Mouse (Mus musculus) gastrocnemius, adult 18-20 months (tissue): Measurements from ENCODE around the gene Nle1. TPM values are rescaled to one million over a fixed set of nuclear protein-coding genes. Genes with fewer than 3 reads are reported as not detected.

ENCODE experiments used
- total RNA-seq, 2 experiments: library from RNA; stranded (reverse); gene quantifications; 2 replicates each; pipeline ENCODE4 v1.2.3; 2021

Gene Nle1
- total RNA-seq, 2 experiments from 2014 or later, result 10.4 to 13.9 TPM

Other genes with a start within 250 kb of the Nle1 start
- under 1 TPM in 1 of 2 experiments, not detected in 1; 0.36 TPM for gene Cct6b, start 144.1 kb downstream of the Nle1 start, total RNA-seq
- gene Zfp830, start 144.1 kb downstream of the Nle1 start, total RNA-seq, result 10 to 100 TPM; 15.2 to 16.3 TPM
- gene Lig3, start 127.3 kb downstream of the Nle1 start, total RNA-seq, result 10 to 100 TPM; 17.0 to 17.1 TPM
- 1 to 10 TPM; 6.3 to 7.4 TPM for gene Rffl, start 37.2 kb downstream of the Nle1 start, total RNA-seq
- gene Rad51d, start 17.8 kb downstream of the Nle1 start, total RNA-seq, result 1 to 10 TPM; 2.9 to 4.7 TPM
- not detected for gene Fndc8, start 16.3 kb downstream of the Nle1 start, total RNA-seq
- gene Unc45b, start 2.1 kb upstream of the Nle1 start, total RNA-seq, result 100 to 1,000 TPM; 186 to 189 TPM
- 10 to 100 TPM; 16.5 to 24.1 TPM for gene Slfn5, start 42.9 kb upstream of the Nle1 start, total RNA-seq
- under 1 TPM; 0.14 to 0.28 TPM for gene Slfn9, start 83.4 kb upstream of the Nle1 start, total RNA-seq
- gene Slfn8, start 112.4 kb upstream of the Nle1 start, total RNA-seq, result under 1 TPM; 0.11 to 0.21 TPM
- 1 to 10 TPM in 1 of 2 experiments, under 1 TPM in 1; 0.62 to 1.2 TPM for gene Slfn2, start 156.7 kb upstream of the Nle1 start, total RNA-seq
- not detected for gene Slfn1, start 208.4 kb upstream of the Nle1 start, total RNA-seq